Mouse (Mus musculus) midbrain, embryonic 14.5 days (tissue): Measurements from ENCODE around the gene Epm2aip1. TPM values are rescaled to one million over a fixed set of nuclear protein-coding genes. Genes with fewer than 3 reads are reported as not detected.

Source experiments
- ATAC-seq: fragments of 200-750 bp; cut with Nextera tagmentation; 2 replicates; pipeline ENCODE4 v1.8.0; 2017; ENCODE audit warnings: moderate number of reproducible peaks, moderate library complexity; ENCODE audit not compliant: low FRiP score, low TSS enrichment
- DNase-seq: peaks from one replicate; pipeline ENCODE4 v3.0.0-alpha.2; 2015
- H3K27ac ChIP-seq: fragments of 300-500 bp; sonication (generic); replicated peaks from 2 replicates; pipeline ENCODE4 v1.5.1; 2014; ENCODE audit warnings: mild to moderate bottlenecking, low read depth, low read length, moderate library complexity
- H3K27me3 ChIP-seq: fragments of 300-500 bp; sonication (generic); 2 replicates; pipeline ENCODE4 v1.6.1; 2014; ENCODE audit warnings: low read length, control low read depth, mixed read lengths; ENCODE audit not compliant: control insufficient read depth, insufficient read depth
- H3K36me3 ChIP-seq: fragments of 300-500 bp; sonication (generic); 2 replicates; pipeline ENCODE4 v1.6.1; 2014; ENCODE audit warnings: low read length, control low read depth; ENCODE audit not compliant: control insufficient read depth, insufficient read depth
- H3K4me1 ChIP-seq: fragments of 300-500 bp; sonication (generic); 2 replicates; pipeline ENCODE4 v1.6.1; 2014; ENCODE audit warnings: mild to moderate bottlenecking, antibody characterized with exemption, low read length, control low read depth; ENCODE audit not compliant: control insufficient read depth, insufficient read depth
- H3K4me2 ChIP-seq: fragments of 300-500 bp; sonication (generic); 2 replicates; pipeline ENCODE4 v1.6.1; 2014; ENCODE audit warnings: mild to moderate bottlenecking, low read length, moderate library complexity
- H3K4me3 ChIP-seq: fragments of 300-500 bp; sonication (generic); replicated peaks from 2 replicates; pipeline ENCODE4 v1.5.1; 2014; ENCODE audit warnings: low read depth, low read length
- H3K9ac ChIP-seq: fragments of 300-500 bp; sonication (generic); replicated peaks from 2 replicates; pipeline ENCODE4 v1.6.1; 2014; ENCODE audit warnings: mild to moderate bottlenecking, low read length, moderate library complexity
- H3K9me3 ChIP-seq: fragments of 300-500 bp; sonication (generic); 2 replicates; pipeline ENCODE4 v1.6.1; 2016; ENCODE audit warnings: low read length, control low read depth, mixed read lengths; ENCODE audit not compliant: control insufficient read depth
- WGBS: fragments of 180-500 bp; shearing (Covaris S2); extraction: QIAGEN DNeasy Blood & Tissue Kit; methylation state at CpG from one replicate; pipeline ENCODE4 v1.1.7; 2014; 5-methylcytosine and 5-hydroxymethylcytosine counted together
- polyA plus RNA-seq: library from polyadenylated mRNA; unstranded; fragments of >200 nt; fragmentation: Nextera tagmentation; extraction: Ambion mirVana; gene quantifications from 2 replicates; pipeline ENCODE4 v1.2.1, GENCODE M21; 2014

The Epm2aip1 gene
- polyA plus RNA-seq, 1 experiment from 2014 or later: 93.4 TPM

DNA sequence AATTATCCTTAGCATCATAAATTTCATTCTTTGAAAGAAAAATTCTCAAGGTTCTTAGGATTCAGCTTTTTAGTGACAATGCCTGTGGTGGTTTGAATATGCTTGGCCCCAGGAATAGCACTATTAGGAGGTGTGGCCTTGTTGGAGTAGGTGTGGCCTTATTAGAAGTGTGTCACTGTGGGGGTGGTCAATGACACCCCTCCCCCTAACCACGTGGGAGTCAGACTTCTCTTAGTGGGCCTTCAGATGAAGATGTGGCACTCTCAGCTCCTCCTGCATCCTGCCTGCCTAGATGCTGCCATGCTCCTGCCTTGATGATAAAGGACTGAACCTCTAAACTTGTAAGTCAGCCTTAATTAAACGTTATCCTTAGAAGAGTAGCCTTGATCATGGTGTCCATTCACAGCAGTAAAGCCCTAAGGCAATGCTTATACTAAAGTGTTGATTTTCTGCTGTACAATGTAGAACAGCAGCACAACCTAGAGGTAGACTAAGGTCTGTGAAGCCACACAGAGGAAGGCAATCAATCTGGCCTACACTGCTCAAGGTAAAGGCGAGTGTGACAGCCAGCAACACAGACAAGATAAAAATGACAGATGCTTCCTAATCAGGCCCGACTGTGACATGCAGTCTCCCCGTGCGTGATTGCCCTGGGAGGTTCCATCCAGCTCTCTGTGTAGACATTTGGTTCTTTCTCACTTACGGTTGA, 19.4 kb upstream of the Epm2aip1 start:
- H3K4me3 ChIP-seq: no peak overlapping the region
- no peak overlapping the region for H3K9ac ChIP-seq
- 79% methylated on average over 7 of the region's 7 CpGs for WGBS
- ATAC-seq: no peak
- H3K27ac ChIP-seq: no peak overlapping the region
- peaks cover 76% of the 10 kb centered on the region for H3K36me3 ChIP-seq
- no peaks in the 10 kb centered on the region for H3K27me3 ChIP-seq
- no peaks in the 10 kb centered on the region for H3K9me3 ChIP-seq
- no peaks in the 10 kb centered on the region for H3K4me1 ChIP-seq
- H3K4me2 ChIP-seq: no peak overlapping the region
- no peak for DNase-seq

DNA sequence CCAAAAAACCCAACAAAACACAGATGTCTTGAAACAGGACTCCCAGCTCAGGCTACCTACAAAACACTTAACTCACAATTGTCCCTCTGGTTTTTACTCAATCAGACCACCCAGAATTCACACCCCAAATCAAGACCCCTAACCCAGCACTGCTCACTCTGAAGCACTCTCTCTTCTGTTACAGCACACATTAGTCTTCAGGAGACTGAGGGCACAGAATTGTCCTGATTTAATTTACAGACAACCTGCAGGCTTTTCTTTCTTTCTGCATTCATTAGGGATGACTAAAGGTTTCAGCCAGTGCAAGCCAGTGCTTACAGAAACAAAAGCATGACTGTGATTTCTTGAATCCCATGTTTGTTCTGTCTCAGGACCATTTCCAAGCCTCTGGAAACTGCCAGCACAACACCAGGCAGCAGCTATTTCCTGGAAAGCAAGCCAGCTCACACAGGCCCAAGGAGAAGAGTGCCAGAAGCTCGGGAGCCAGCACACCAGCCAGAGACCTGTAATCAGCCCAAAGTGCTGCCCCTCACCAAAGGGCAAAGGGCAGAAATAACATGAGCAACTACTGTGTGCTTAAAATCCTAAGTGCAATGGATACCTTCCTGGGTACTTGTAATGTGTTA, 11.3 kb upstream of the Epm2aip1 start:
- peak; percentile 2 for DNase-seq
- no peak for ATAC-seq

DNA sequence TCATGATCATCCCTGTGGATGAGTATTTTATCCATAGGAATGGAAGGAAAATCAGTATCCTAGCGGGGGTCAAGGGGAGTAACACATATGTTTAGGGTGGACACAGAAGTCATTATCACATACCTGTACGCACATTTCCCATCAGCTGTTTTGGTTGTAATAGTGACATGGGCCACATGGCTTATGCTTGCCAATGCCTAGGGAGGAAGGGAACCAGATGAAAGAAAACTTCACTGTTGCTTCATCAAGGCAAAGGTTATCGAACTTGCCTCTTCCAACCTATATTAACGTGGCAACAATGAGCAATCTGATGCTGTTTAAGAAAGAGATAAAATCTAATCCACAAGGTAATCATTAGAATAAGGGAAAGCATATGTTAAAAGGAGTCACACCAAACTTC, 10.4 kb upstream of the Epm2aip1 start:
- WGBS: 97% methylated on average over 4 of the region's 4 CpGs
- no peak for DNase-seq
- ATAC-seq: no peak
- Histone ChIP-seq H3K4me3 (no peak overlapping the region), H3K27me3 (no peaks in the 10 kb centered on the region), H3K4me1 (no peaks in the 10 kb centered on the region), H3K4me2 (no peak overlapping the region), H3K27ac (no peak overlapping the region), H3K36me3 (peaks cover 64% of the 10 kb centered on the region), H3K9me3 (no peaks in the 10 kb centered on the region), H3K9ac (no peak overlapping the region)

More for the DNA sequence above, 11.3 kb upstream of the Epm2aip1 start:
- no peak overlapping the region for H3K27ac ChIP-seq
- H3K9ac ChIP-seq: no peak overlapping the region
- H3K4me2 ChIP-seq: no peak overlapping the region
- H3K4me1 ChIP-seq: no peaks in the 10 kb centered on the region
- 78% methylated on average over 1 of the region's 1 CpGs for WGBS
- peaks cover 67% of the 10 kb centered on the region for H3K36me3 ChIP-seq
- no peak overlapping the region for H3K4me3 ChIP-seq
- H3K27me3 ChIP-seq: no peaks in the 10 kb centered on the region
- H3K9me3 ChIP-seq: no peaks in the 10 kb centered on the region

DNA sequence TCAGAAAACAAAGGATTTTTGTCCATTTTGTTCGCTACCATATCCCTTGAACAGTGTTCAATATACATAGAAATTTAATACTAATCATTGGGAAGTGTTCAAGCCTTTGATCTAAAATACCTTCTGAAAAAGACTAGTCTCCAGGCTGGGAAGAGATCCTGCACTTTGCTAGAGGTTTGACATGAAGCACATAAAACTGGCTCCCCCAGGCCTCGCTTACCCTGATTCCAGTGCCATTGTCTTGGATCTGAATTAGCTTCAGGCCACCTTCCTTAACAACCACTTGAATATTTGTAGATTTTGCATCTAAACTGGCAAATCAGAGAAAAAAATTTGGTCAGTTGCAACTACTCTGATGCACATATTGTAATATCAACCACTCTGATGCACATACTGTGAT, 3.7 kb upstream of the Epm2aip1 start:
- ATAC-seq (no peak), DNase-seq (no peak)
- WGBS: 95% methylated on average over 2 of the region's 2 CpGs
- Histone ChIP-seq H3K9me3 (no peaks in the 10 kb centered on the region), H3K9ac (no peak overlapping the region), H3K27ac (no peak overlapping the region), H3K4me3 (no peak overlapping the region), H3K4me1 (peaks cover 11% of the 10 kb centered on the region), H3K36me3 (peaks cover 29% of the 10 kb centered on the region), H3K4me2 (no peak overlapping the region), H3K27me3 (no peaks in the 10 kb centered on the region)

DNA sequence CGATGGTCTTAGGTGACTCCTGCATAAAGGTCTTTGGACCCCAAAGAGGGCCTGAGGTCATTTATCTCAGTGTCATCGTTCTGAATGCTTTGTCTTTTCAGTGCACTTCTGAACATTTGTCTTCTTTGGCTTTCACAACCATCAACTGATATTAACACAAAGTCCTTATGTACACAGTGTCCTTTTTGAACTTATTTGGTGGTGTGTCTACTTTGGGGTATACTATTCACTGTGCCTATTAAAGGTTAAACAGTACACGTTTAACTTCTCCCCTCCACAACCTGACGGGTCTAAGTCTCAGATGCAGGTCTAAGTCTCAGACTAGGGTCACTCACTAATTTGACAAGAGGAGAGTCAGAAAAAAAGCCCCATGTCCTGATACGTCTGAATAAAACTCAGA, 1.1 kb upstream of the Epm2aip1 start:
- Histone ChIP-seq H3K27me3 (no peaks in the 10 kb centered on the region), H3K27ac (peak overlapping the region; percentile 93), H3K36me3 (peaks cover 24% of the 10 kb centered on the region; the same call in 1 of the 2 replicates), H3K4me3 (peak overlapping the region; percentile 92), H3K9ac (peak overlapping the region; percentile 72), H3K4me2 (peak overlapping the region; percentile 67), H3K4me1 (peaks cover 37% of the 10 kb centered on the region), H3K9me3 (no peaks in the 10 kb centered on the region)
- WGBS: 12% methylated on average over 5 of the region's 5 CpGs
- ATAC-seq (no peak), DNase-seq (no peak)

DNA sequence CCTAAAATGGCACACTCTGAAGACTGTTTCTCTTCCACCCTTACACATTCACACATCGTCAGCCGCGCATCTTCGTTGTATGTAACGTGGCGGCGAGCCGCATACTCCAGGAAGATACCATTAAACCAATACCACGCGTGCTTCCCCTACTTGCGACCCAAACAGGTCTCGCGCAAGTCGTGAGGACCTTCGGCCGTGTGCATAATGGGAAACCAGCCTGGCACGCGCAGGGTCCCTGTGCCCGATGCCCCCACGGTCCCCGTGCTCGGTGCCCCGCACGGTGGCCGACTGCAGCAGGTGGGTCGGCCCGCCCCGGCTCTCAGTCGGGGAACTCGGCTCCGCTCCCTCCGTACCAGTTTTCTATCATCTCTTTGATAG, 684 bp upstream of the Epm2aip1 start:
- peak overlapping the region; percentile 93 for H3K27ac ChIP-seq
- H3K4me2 ChIP-seq: peak overlapping the region; percentile 67
- no peaks in the 10 kb centered on the region for H3K9me3 ChIP-seq
- no peaks in the 10 kb centered on the region for H3K27me3 ChIP-seq
- ATAC-seq: peak; percentile 76
- under 1% methylated on average over 32 of the region's 32 CpGs for WGBS
- peak overlapping the region; percentile 92 for H3K4me3 ChIP-seq
- peak; percentile 84 for DNase-seq
- H3K9ac ChIP-seq: peak overlapping the region; percentile 72
- H3K4me1 ChIP-seq: peaks cover 41% of the 10 kb centered on the region
- peaks cover 27% of the 10 kb centered on the region; the same call in 1 of the 2 replicates for H3K36me3 ChIP-seq

DNA sequence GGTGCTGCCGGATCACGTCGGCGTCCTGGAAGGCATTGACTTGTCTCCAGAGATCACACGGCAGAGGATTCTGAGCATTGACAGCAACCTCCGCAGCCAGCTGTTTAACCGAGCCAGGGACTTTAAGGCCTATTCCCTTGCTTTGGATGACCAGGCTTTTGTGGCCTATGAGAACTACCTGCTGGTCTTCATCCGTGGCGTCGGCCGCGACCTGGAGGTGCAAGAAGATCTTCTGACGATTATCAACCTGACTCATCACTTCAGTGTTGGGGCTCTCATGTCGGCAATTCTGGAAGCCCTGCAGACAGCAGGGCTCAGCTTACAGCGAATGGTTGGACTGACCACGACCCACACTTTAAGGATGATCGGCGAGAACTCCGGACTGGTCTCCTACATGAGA, 627 bp downstream of the Epm2aip1 start:
- no peaks in the 10 kb centered on the region for H3K9me3 ChIP-seq
- WGBS: 8% methylated on average over 19 of the region's 19 CpGs
- DNase-seq: no peak
- H3K27ac ChIP-seq: peak overlapping the region; percentile 96
- H3K9ac ChIP-seq: peak overlapping the region; percentile 93
- ATAC-seq: no peak
- H3K4me1 ChIP-seq: peaks cover 52% of the 10 kb centered on the region
- H3K27me3 ChIP-seq: no peaks in the 10 kb centered on the region
- peak overlapping the region; percentile 92 for H3K4me3 ChIP-seq
- peak overlapping the region; percentile 96 for H3K4me2 ChIP-seq
- peaks cover 27% of the 10 kb centered on the region; the same call in 1 of the 2 replicates for H3K36me3 ChIP-seq

DNA sequence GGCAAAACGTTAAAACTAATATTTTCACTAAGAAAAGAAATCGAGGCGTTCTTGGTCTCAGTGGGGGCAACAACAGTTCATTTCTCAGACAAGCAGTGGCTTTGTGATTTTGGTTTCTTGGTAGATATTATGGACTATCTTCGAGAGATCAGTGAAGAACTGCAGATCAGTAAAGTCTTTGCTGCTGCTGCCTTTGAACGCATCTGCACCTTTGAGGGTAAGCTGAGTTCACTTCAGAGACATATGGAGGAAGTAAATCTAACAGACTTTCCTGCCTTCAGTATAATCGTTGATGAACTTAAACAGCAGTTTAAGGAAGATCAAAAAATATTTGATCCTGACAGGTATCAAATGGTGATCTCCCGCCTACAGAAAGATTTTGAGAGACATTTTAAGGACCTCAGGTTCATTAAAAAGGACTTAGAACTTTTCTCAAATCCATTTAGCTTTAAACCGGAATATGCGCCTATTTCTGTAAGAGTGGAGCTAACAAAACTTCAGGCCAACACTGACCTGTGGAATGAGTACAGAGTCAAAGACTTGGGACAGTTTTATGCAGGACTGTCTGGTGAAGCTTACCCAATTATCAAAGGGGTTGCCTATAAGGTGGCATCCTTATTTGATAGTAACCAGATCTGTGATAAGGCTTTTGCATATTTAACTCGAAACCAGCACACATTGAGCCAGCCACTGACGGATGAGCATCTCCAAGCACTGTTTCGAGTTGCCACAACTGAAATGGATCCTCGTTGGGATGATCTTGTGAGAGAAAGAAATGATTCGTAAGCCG, 1.5 kb downstream of the Epm2aip1 start:
- peaks cover 52% of the 10 kb centered on the region for H3K4me1 ChIP-seq
- no peak overlapping the region for H3K27ac ChIP-seq
- 80% methylated on average over 15 of the region's 15 CpGs for WGBS

More for the DNA sequence above, 1.5 kb downstream of the Epm2aip1 start:
- ATAC-seq (no peak), DNase-seq (no peak)
- peak overlapping the region; percentile 93 for H3K9ac ChIP-seq
- no peaks in the 10 kb centered on the region for H3K27me3 ChIP-seq
- peak overlapping the region; percentile 92 for H3K4me3 ChIP-seq
- no peaks in the 10 kb centered on the region for H3K9me3 ChIP-seq
- peaks cover 31% of the 10 kb centered on the region for H3K36me3 ChIP-seq
- peak overlapping the region; percentile 96 for H3K4me2 ChIP-seq
